Mouse (Mus musculus): Measurements from ENCODE around the gene Gm28490. TPM values are rescaled to one million over a fixed set of nuclear protein-coding genes. Genes with fewer than 3 reads are reported as not detected.
"Not testable (repeated sequence)": the region's sequence is repeated elsewhere in the genome, so short reads cannot be mapped to it uniquely, and the experiment has no call there.

Gene Gm28490
- not detected in 2 replicates for total RNA-seq (2012; rRNA removed)
- not detected for polyA plus RNA-seq (2012; ENCODE audit: insufficient read depth in 1 of 2, insufficient read length in 2 of 2, low read depth in 1 of 2, low replicate concordance in 2 of 2, missing spikeins in 1 of 2)

DNA sequence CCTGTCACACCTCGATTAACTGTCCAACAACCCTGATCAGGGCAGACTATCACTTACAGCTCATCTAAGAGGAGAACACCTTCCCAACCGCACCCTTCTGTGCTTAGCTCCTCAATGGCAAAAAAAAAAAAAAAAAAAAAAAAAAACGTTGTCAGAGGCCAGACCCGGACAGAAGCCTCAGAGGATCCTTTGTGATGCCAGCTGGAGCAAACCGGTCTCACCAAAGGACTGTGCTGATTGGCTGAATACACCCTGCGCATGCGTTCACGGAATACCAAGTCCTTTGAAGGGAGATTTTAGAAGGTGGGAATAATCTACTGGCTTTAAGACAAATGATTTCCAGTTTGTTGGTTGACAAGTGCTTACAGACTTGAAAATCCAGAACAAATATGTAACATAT, at the start of gene Gm28490:
Gm28490 (minus strand) TSS at position 101 of the 400 bp plus-strand sequence.
- not testable (repeated sequence) for H3K4me1 ChIP-seq (ENCODE audit: control insufficient read depth in 1 of 2, insufficient read depth in 2 of 2, low read length in 2 of 2); H3K27me3 ChIP-seq (ENCODE audit: control insufficient read depth in 1 of 2, insufficient read depth in 2 of 2, low read length in 2 of 2); H3K9ac ChIP-seq (ENCODE audit: control insufficient read depth, low read depth, low read length, poor library complexity, severe bottlenecking); H3K79me2 ChIP-seq (ENCODE audit: control insufficient read depth, insufficient read depth, low read length, poor library complexity); H3K36me3 ChIP-seq (ENCODE audit: control insufficient read depth in 1 of 2, insufficient read depth in 2 of 2, low read length in 2 of 2); H3K27ac ChIP-seq (ENCODE audit: control insufficient read depth, low read depth, low read length); H3K9me3 ChIP-seq (replicated peaks; ENCODE audit: insufficient read depth, low read length); H3K4me3 ChIP-seq (ENCODE audit: control insufficient read depth in 1 of 2, insufficient read depth in 1 of 2, low read depth in 2 of 2, low read length in 2 of 2); DNase-seq (ENCODE audit: low read depth, low spot score)
